Mouse (Mus musculus): ENCODE results near the gene Bpifc. TPM values are rescaled to one million over a fixed set of nuclear protein-coding genes. Genes with fewer than 3 reads are reported as not detected.
A peak's percentile ranks its signal among the peaks of the same experiment; 100 is the strongest.

The Bpifc gene
- total RNA-seq, 2 experiments from 2014 or later, result not detected

DNA sequence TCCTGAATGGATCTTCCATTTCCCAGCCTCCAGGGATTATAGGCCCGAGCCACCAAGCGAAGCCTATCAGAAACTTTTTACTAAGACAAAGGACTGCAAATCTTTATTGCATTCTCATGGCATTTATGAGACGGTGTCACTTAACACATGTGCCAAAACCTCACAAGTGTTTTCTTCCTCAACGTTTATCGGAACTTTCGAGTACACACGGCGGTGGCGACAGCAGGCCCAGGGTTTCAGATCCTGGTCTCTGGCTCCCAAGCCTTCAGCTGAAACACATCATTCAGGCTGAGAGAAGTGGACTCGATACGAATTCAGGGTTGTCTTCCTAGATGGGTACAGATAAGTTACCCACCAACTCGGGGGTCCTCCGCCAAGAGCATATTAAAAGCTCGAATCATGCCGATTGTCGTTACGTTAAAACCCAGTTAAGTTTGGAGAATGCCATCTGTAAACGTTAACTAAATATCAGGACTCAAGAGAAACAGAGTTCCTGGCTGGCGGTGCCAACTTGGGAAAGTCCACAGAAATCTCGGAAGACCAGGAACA, 54.8 kb downstream of the Bpifc start:
- intact Hi-C loops (cut with DNase I), result loop anchor here (5.0 to 10.0 kb wide), 2 partner anchors 40 to 748 kb away; partner anchors contain the start of genes Hsp90b1, Prdm4 and Ttc41
- DNase-seq, result no peak

DNA sequence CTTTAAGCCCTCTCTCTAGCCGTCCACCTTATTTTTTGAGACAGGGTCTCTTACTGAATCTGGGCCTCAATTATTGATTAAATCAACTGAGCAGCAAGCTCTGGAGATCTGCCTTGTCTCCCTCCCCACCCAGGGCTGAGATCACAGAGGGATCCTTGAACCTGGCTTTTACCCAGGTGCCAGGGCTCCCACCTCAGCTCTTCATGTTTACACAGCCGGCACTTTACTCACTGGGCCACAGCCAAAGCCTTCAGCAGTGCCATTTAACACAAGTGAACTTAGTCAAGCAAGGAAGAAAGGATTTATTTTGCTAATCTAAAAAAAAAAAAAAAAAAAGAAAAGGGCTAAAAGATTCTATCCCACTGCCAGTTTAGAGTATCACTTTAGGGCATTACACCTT, 57.3 kb downstream of the Bpifc start:
- no peak for DNase-seq
- intact Hi-C loops (cut with DNase I), result loop anchor here (10.0 kb wide), 1 partner anchor 750 kb away; the partner anchor contains the start of genes Hsp90b1 and Ttc41

DNA sequence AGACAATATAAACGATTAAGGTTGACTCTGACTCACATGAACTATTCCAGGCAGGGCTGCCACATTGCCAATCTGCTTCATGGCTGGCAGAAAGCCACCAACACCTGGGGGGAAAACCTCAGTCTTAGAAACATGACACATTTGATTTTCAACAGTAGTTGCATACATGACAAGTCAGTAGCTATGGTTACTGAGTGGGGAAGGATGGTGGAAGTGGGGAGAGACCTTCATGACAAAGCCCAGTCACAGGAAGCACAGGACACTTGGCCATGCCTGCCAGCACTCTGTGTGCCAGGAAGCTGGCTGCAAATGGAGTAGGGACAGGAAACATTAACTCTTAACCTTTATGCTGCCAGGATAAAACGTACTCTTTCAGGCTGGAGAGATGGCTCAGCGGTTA, 58.3 kb downstream of the Bpifc start:
- peak; percentile 4 to 16 for DNase-seq
- intact Hi-C loops (cut with DNase I), result loop anchor here (10.0 kb wide), 1 partner anchor 751 kb away; the partner anchor contains the start of genes Hsp90b1 and Ttc41

DNA sequence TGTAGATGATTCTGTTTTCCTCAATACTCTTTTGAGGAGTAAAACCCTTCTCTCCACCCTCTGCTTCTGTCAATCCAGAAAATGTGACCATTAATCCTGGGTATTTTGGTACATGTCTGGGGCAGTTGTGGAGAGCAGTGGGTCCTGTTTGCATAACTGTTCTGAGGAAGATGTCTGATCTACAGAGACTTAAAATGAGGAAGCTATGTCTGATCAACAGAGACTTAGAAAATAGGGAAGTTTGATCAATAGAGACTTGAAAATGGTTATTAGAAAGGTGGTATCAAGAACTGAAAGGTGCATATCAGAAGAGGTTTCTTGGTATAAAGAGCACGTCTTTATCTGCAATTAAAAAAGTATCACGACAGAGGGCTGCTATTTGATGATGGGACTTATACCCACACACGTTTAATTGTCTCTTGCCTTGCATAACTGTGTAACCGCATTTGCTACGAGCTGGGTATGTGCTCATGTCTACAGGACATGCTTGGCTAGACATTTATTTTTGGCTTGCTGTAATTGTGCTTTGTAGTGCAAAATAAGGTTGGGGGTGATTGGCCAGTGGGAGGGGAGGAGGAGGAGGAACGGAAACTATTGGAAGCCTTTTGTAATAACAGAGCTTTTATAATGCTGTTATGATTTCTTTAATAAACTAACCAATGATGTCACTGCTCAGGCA, 59.8 kb downstream of the Bpifc start:
- no peak for DNase-seq
- intact Hi-C loops (cut with DNase I), result loop anchor here (10.0 kb wide), 1 partner anchor 753 kb away; the partner anchor contains the start of genes Hsp90b1 and Ttc41

DNA sequence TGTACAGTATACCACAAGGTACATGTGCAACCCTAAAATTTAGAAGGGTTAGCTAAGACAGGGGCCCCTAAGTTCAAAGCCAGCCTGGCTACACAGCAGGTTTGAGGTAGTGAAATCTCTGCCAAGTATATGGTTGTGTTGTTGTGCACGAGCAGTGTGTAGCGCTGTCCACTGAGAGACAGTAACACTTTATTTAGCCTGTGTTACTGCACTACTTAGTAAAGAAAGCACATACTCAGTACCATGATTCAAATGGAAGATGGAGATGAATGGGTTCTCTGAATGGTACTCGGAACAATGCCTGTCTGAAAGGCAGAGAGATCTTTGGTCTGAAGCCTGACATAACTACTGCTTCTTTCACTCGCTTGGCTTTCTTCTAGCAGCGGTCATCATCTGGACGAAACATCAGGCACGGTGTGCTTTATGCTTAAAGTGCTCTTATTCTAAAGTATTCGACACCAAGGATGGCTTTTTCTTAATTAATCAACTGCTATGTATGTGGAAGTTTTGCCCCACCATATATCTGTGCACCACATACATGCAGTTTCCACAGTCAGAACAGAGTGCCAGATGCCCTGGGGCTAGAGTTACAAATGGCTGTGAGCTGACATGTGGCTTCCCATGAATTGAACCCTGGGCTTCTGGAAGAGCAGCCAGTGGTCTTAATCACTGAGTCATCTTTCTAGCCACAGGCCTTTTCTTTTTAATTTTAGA, 63.1 kb downstream of the Bpifc start:
- DNase-seq, result no peak
- intact Hi-C loops (cut with DNase I), result no loop called here

DNA sequence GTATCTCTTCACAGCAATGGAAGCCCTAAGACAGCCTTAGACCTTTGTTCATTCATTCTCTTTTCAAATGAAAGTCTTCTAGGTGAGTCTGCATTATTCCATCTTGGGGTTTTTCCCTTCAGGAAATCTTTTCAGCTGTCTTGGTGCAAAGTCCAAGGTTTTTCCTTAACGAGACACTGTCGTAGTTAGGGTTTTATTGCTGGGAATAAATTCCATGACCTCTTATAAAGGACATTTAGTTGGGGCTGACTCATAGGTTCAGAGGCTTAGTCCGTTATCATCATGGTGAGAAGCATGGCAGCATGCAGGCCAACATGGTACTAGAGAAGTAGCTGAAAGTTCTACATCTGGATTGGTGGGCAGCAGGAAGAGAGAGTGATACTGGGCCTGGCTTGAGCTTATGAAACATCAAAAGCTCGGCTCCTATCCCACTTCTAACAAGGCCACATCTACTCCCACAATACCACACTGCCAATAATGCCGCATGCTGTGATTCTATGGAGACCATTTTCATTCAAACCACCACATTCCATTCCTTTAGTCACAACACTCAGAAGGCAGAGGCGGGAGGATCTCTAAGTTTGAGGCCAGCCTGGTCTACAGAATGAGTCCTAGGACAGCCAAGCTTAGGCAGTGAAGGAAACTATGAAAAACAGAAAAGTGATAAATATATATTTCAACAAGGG, 75.3 kb downstream of the Bpifc start:
- intact Hi-C loops (cut with DNase I), result no loop called here
- DNase-seq, result no peak

DNA sequence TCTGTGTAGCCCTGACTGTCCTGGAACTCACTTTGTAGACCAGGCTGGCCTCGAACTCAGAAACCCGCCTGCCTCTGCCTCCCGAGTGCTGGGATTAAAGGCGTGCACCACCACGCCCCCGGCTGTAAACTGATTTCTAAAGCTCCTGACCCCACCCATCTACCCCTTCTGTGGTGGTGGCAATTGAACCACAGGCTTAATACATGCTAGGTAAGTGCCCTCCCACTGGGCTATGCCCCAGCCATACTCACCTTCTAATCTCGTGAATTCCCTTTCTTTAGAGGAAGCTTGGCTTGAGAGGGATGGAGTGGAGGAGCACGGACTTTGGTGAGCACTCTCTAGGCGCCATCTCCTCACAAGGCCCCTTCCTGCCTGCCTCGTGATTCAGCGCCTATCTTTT, 81.7 kb downstream of the Bpifc start:
- intact Hi-C loops (cut with DNase I), result no loop called here
- DNase-seq, result no peak

DNA sequence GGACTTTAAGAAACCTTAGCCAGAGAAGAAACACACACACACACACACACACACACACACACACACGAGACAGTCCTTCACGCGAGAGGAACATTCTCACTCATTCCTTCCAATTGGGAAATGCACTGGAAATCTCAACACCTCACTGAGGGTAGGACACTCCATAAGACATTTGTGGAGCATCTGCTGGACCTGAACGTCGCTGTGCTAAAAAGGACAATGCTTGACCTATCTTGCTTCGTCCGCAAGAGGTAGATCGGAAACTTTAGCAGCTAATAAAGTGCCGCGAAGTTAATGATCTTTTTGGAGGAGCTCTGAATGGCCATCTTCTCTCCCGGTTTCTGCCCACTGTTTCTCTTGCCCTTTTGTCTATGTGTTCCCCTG, 82.5 kb downstream of the Bpifc start:
- no peak for DNase-seq
- intact Hi-C loops (cut with DNase I), result no loop called here

DNA sequence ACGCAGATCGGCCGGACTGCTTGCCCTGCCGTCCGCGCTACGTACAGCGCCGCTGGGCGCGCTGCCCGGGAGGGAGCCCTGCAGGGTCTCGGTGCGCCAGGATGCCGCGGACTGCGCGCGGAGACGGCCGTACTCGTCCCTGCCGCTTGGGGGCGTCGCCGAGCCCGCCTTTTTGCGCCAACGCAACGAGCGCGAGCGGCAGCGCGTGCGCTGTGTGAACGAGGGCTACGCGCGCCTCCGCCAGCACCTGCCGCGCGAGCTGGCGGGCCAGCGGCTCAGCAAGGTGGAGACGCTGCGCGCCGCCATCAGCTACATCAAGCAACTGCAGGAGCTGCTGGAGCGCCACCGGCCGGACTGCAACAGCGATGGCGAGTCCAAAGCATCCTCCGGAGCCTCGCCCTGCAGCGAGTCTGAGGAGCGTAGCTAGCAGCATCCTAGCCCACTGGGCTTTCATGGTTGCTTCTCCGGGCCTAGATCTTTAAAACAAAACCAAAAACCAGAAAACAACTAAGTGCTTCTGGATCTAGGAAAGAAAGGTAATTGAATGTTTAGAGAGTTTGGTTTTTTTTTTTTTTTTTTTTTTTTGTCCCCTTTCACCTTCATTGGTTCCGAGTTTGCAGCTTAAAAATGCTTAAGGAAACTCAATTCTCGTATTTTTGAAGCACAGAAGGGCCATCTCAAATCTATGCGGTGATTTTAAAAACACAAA, 83.0 kb downstream of the Bpifc start:
- peak; percentile 43 to 46 for DNase-seq
- intact Hi-C loops (cut with DNase I), result no loop called here

DNA sequence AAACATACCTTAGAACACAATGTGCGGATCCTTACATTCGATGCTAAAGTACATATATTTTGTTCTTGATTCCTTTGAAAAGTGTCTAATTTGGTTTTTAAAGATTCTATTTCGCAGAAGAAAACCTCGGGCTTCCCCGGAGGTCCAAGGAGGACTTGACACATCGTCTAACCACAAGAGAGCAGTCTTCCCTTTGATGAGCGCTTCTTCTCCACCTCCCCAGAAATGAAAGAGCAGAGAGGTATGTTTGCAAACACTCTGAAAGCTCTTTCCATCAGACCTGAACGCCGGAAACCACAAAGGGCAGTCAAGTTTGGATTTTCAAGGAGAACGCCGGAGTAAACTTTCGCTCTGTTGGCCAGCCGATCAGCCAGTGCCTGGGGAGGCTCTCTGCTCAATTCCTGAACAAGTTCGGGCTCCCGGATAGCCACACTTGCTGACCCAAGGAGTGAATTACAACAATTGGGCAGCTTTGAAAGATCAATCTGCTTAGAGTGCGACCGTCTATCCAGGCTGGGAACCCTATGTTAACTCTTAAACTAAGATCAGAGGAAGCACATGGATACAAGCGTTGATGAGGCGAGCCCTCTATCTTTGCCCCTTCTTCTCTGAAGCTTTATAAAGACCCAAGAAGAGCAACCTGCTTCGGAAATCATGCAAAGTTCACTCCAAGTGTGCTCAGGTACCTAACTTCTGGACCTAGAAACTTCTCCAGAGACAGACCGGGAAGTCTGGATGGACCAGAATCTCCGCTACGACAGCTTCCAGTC, 83.8 kb downstream of the Bpifc start, which contains the start of gene Ascl4:
TSS of gene Ascl4 (plus strand) at position 6 of the 770 bp plus-strand sequence.
- DNase-seq, result peak; percentile 5 to 19
- intact Hi-C loops (cut with DNase I), result no loop called here

DNA sequence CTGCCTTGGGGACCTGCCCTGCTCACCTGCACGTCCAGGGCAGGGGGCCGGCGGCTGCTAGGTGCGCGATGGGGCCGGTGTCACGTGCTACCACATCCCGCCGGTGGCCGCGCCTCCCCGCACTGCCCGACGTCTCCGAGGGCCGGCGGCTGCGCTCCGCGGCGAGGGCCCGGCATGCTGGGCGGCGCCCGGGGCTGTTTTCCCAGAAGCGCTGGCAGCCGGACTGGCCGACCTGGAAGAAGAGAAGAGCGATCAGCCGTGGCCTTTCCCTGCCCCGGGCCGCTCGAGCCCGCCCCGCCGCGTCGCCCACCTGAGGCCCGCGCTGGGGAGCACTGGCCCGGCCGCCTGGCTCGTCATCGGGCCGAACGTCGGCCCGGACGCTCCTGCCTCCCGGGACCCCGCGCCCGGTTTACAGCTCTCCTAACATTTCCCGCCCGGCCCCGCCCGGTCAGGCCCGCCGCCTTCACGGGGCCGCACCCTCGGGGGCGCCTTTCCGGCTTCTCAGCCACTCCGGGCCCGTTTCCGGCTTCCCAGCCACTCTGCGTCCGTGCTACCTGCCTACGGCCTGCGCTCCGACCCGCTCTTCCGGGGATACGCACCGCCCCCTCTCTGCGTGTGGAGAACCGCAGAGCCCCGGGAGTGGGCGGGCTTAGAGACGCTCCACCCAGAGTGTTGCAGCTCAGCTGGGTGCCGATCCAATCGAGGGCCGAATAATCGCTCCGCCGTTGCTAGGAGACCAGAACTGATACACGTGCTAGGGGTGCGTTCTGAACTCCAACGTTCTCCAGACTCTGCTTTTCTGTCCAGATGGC, 95.0 kb downstream of the Bpifc start, which contains the start of gene Prdm4:
TSS of gene Prdm4 (minus strand) at position 645 of the 812 bp plus-strand sequence.
- DNase-seq, result peak; percentile 97
- intact Hi-C loops (cut with DNase I), result loop anchor here (2.0 to 10.0 kb wide), 3 partner anchors 41 to 788 kb away; partner anchors contain the start of genes Hsp90b1, Rtcb and Ttc41

Other genes with a start within 250 kb of the Bpifc start
- gene Pwp1, start 182.4 kb downstream of the Bpifc start, total RNA-seq (2021), result 10 to 100 TPM; 16.1 TPM
- 10 to 100 TPM; 17.3 to 18.1 TPM for gene Prdm4, start 94.8 kb downstream of the Bpifc start, total RNA-seq (2021)
- gene Ascl4, start 84.2 kb downstream of the Bpifc start, total RNA-seq (2021), result not detected
- 10 to 100 TPM; 82.5 to 88.9 TPM for gene Rtcb, start 54.1 kb downstream of the Bpifc start, total RNA-seq (2021)
- gene Fbxo7, start 10.1 kb upstream of the Bpifc start, total RNA-seq (2021), result 10 to 100 TPM; 15.1 to 17.6 TPM